Mouse (Mus musculus) ES-E14 (cell line): Measurements from ENCODE around the gene Ano2. TPM values are rescaled to one million over a fixed set of nuclear protein-coding genes. Genes with fewer than 3 reads are reported as not detected.

Source experiments
- DNase-seq: peaks from one replicate; pipeline ENCODE4 v3.0.0-alpha.2; 2013; ENCODE audit warnings: low read depth, low spot score
- H3K27ac ChIP-seq: 2 replicates; pipeline ENCODE4 v1.5.1; 2012; ENCODE audit warnings: low read depth, mild to moderate bottlenecking, low read length, moderate library complexity, mixed read lengths; ENCODE audit not compliant: poor library complexity, insufficient read depth, severe bottlenecking
- H3K36me3 ChIP-seq: 2 replicates; pipeline ENCODE4 v1.6.1; 2012; ENCODE audit warnings: mild to moderate bottlenecking, low read length, moderate library complexity, mixed read lengths; ENCODE audit not compliant: control insufficient read depth, poor library complexity, insufficient read depth, severe bottlenecking
- H3K4me1 ChIP-seq, 2 experiments: fragments of 150-350 bp in 1 of 2; sonication (generic) in 1 of 2; 2 replicates each; pipeline ENCODE4 v1.6.1; 2012; ENCODE audit warnings: low read length in 2 of 2, mild to moderate bottlenecking in 1 of 2, mixed read lengths in 1 of 2; ENCODE audit not compliant: control insufficient read depth in 2 of 2, insufficient read depth in 2 of 2, poor library complexity in 1 of 2
- H3K4me3 ChIP-seq, 2 experiments: fragments of 150-350 bp in 1 of 2; sonication (generic) in 1 of 2; 2 replicates each; pipeline ENCODE4 v1.5.1; 2012; ENCODE audit warnings: low read length in 2 of 2, low read depth in 1 of 2, mild to moderate bottlenecking in 1 of 2, mixed read lengths in 1 of 2; ENCODE audit not compliant: insufficient read depth in 1 of 2, poor library complexity in 1 of 2, severe bottlenecking in 1 of 2
- H3K9ac ChIP-seq: 2 replicates; pipeline ENCODE4 v1.6.1; 2012; ENCODE audit warnings: low read depth, mild to moderate bottlenecking, low read length, mixed read lengths; ENCODE audit not compliant: poor library complexity, insufficient read depth, severe bottlenecking
- H3K9me3 ChIP-seq: fragments of 150-350 bp; sonication (generic); 2 replicates; pipeline ENCODE4 v1.6.1; 2012; ENCODE audit warnings: low read depth, mild to moderate bottlenecking, low read length; ENCODE audit not compliant: control insufficient read depth, insufficient read depth
- CHD2 ChIP-seq: IDR thresholded peaks from 2 replicates; pipeline ENCODE4 v1.6.1; 2014; ENCODE audit warnings: mild to moderate bottlenecking, low read depth, low read length, inconsistent platforms
- HCFC1 ChIP-seq: IDR thresholded peaks from 2 replicates; pipeline ENCODE4 v1.6.1; 2012; ENCODE audit warnings: low read length, inconsistent platforms, borderline replicate concordance; ENCODE audit not compliant: insufficient read depth
- MAFK ChIP-seq: IDR thresholded peaks from 2 replicates; pipeline ENCODE4 v1.6.1; 2014; ENCODE audit warnings: mild to moderate bottlenecking, low read depth, low read length, inconsistent platforms; ENCODE audit not compliant: insufficient read depth
- ZC3H11A ChIP-seq: IDR thresholded peaks from 2 replicates; pipeline ENCODE4 v1.6.1; 2012; ENCODE audit warnings: low read depth, mild to moderate bottlenecking, inconsistent platforms, low read length, borderline replicate concordance
- ZNF384 ChIP-seq: IDR thresholded peaks from 2 replicates; pipeline ENCODE4 v1.6.1; 2012; ENCODE audit warnings: low read depth, low read length, inconsistent platforms
- in situ Hi-C, 2 experiments: fragments of 600-800 bp; cut with MboI; formaldehyde crosslinking; loops; one replicate each; pipeline ENCODE4 v1.15.1; 2025; ENCODE audit warnings: low sequenced_read_pairs in 2 of 2, inconsistent platforms in 1 of 2; ENCODE audit not compliant: unreplicated experiment in 2 of 2
- total RNA-seq: library from RNA; depleted of rRNA; stranded (reverse); fragments of 300-350 nt; gene quantifications from 2 replicates; pipeline ENCODE4 v1.2.3, GENCODE M21; 2012

The Ano2 gene
- total RNA-seq, 1 experiment = 0.27 TPM

GRCm38 (mm10) chr6:125729986-125730535, 39.8 kb downstream of the Ano2 start:
- Histone ChIP-seq H3K9me3 (no peaks in the 10 kb centered on the region), H3K36me3 (no peaks in the 10 kb centered on the region), H3K9ac (no peak overlapping the region), H3K4me1 (no peaks in the 10 kb centered on the region), H3K4me3 (no peak overlapping the region), H3K27ac (no peak overlapping the region)
- TF ChIP-seq CHD2 (no peak), ZC3H11A (no peak), HCFC1 (no peak), ZNF384 (no peak)
- no peak for DNase-seq
- in situ Hi-C loops = no loop called here

GRCm38 (mm10) chr6:125737511-125738285, 47.5 kb downstream of the Ano2 start:
- DNase-seq = no peak

GRCm38 (mm10) chr6:125743203-125744100, 53.2 kb downstream of the Ano2 start:
- in situ Hi-C loops = no loop called here
- no peak for TF ChIP-seq ZNF384
- TF ChIP-seq ZC3H11A = no peak
- no peak for TF ChIP-seq MAFK
- DNase-seq = peak; percentile 34
- Histone ChIP-seq H3K4me1 (no peaks in the 10 kb centered on the region), H3K36me3 (no peaks in the 10 kb centered on the region), H3K9me3 (no peaks in the 10 kb centered on the region), H3K27ac (no peak overlapping the region), H3K4me3 (no peak overlapping the region), H3K9ac (no peak overlapping the region)

More at GRCm38 (mm10) chr6:125737511-125738285, 47.5 kb downstream of the Ano2 start:
- in situ Hi-C loops = no loop called here
- Histone ChIP-seq H3K36me3 (no peaks in the 10 kb centered on the region), H3K4me1 (no peaks in the 10 kb centered on the region), H3K9me3 (no peaks in the 10 kb centered on the region), H3K27ac (no peak overlapping the region), H3K9ac (no peak overlapping the region), H3K4me3 (no peak overlapping the region)
- TF ChIP-seq CHD2 = no peak
- TF ChIP-seq MAFK = no peak
- no peak for TF ChIP-seq ZNF384
- TF ChIP-seq ZC3H11A = no peak
- TF ChIP-seq HCFC1 = no peak

- no peak overlapping the region for H3K4me3 ChIP-seq
- DNase-seq = no peak
- TF ChIP-seq ZNF384 (no peak), CHD2 (no peak)
- no peaks in the 10 kb centered on the region for H3K36me3 ChIP-seq
- in situ Hi-C loops = no loop called here
- no peak overlapping the region for H3K27ac ChIP-seq
- no peaks in the 10 kb centered on the region for H3K4me1 ChIP-seq
- no peak overlapping the region for H3K9ac ChIP-seq
- H3K9me3 ChIP-seq = no peaks in the 10 kb centered on the region
These were observed 57.2 kb downstream of the Ano2 start for GRCm38 (mm10) chr6:125747322-125747930.
